Mouse (Mus musculus): Measurements from ENCODE around the gene Sema4b. TPM values are rescaled to one million over a fixed set of nuclear protein-coding genes. Genes with fewer than 3 reads are reported as not detected.

The Sema4b gene
- polyA plus RNA-seq, 1 experiment from 2014 or later = 23.8 TPM

GRCm38 (mm10) chr7:80189147-80189933 is 2.7 kb downstream of the Sema4b start:
- Histone ChIP-seq H3K36me3 (no peaks in the 10 kb centered on the region), H3K9me3 (no peaks in the 10 kb centered on the region), H3K4me2 (no peak overlapping the region), H3K27me3 (replicated peaks) (no peaks in the 10 kb centered on the region), H3K27ac (peak overlapping the region; percentile 58), H3K4me3 (replicated peaks) (no peak overlapping the region), H3K4me1 (peaks cover 49% of the 10 kb centered on the region), H3K9ac (no peak overlapping the region)
- ATAC-seq (ENCODE audit: insufficient read depth, low FRiP score, low read depth) = no peak
- 48% methylated on average over 11 of the region's 11 CpGs for WGBS

GRCm38 (mm10) chr7:80191455-80191854 is 4.8 kb downstream of the Sema4b start:
- Histone ChIP-seq H3K9ac (no peak overlapping the region), H3K4me3 (replicated peaks) (no peak overlapping the region), H3K27ac (peak overlapping the region; percentile 96), H3K9me3 (no peaks in the 10 kb centered on the region), H3K36me3 (no peaks in the 10 kb centered on the region), H3K27me3 (replicated peaks) (no peaks in the 10 kb centered on the region), H3K4me2 (peak overlapping the region; percentile 72), H3K4me1 (peaks cover 44% of the 10 kb centered on the region)
- 39% methylated on average over 5 of the region's 5 CpGs for WGBS
- peak; percentile 55 for ATAC-seq (ENCODE audit: insufficient read depth, low FRiP score, low read depth)

DNA sequence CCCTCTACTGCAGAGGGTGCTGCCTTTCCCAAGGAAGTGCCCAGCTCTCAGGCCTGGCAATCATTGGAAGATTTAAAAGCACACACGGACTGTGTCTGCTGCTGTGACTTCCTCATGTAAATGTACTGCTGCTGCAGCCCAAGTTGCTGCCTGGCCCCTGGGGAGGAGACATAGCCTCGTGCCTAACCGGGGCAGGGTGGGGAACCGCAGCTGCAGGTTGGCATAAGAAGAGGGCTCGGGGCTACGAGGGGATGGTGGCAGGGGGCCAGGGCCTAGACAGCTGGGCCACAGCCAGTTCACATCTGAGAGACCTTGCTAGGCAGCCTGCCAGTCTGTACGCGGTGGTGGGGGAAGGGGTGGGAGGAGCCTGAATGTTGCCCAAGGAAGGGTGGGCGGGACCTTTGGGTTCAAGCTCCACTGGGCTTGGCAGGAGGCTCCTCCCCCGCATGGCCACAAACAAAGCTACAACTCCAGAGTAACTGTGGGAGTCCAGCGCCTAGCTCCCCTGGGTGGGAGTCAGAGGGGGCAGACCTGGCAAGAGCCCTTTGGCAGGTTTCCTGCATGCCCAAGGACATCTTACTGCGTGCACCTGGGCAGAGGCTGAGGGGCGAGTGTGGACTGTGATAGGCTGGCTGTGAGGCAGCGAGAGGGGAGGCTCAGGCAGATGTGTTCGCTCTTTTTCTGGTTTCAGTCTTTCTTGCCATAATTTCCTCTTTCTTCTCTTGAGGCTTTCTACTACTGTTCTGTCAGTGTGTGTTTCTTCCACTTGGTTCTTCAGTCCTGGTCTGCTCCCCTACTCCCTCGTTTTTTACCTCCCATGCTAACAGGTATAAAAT is 5.8 kb downstream of the Sema4b start:
- H3K27me3 ChIP-seq (replicated peaks) = no peaks in the 10 kb centered on the region
- H3K9ac ChIP-seq = peak overlapping the region; percentile 16; the same call in 1 of the 2 replicates
- H3K9me3 ChIP-seq = no peaks in the 10 kb centered on the region
- H3K4me3 ChIP-seq (replicated peaks) = peak overlapping the region; percentile 29
- 12% methylated on average over 16 of the region's 16 CpGs for WGBS
- peak overlapping the region; percentile 72 for H3K4me2 ChIP-seq
- no peaks in the 10 kb centered on the region for H3K36me3 ChIP-seq
- peak; percentile 84 for ATAC-seq (ENCODE audit: insufficient read depth, low FRiP score, low read depth)
- H3K4me1 ChIP-seq = peaks cover 40% of the 10 kb centered on the region
- H3K27ac ChIP-seq = peak overlapping the region; percentile 96

- no peak overlapping the region for H3K4me2 ChIP-seq
- H3K27ac ChIP-seq = 0 out of 2 replicates have a peak overlapping the region, but pooled peaks have one; percentile 26
- H3K36me3 ChIP-seq = no peaks in the 10 kb centered on the region
- WGBS = 74% methylated on average over 13 of the region's 13 CpGs
- H3K4me3 ChIP-seq (replicated peaks) = no peak overlapping the region
- peaks cover 37% of the 10 kb centered on the region for H3K4me1 ChIP-seq
- ATAC-seq (ENCODE audit: insufficient read depth, low FRiP score, low read depth) = no peak
- no peaks in the 10 kb centered on the region for H3K27me3 ChIP-seq (replicated peaks)
- no peaks in the 10 kb centered on the region for H3K9me3 ChIP-seq
- no peak overlapping the region for H3K9ac ChIP-seq
Observed at GRCm38 (mm10) chr7:80193941-80194739, 7.5 kb downstream of the Sema4b start.

DNA sequence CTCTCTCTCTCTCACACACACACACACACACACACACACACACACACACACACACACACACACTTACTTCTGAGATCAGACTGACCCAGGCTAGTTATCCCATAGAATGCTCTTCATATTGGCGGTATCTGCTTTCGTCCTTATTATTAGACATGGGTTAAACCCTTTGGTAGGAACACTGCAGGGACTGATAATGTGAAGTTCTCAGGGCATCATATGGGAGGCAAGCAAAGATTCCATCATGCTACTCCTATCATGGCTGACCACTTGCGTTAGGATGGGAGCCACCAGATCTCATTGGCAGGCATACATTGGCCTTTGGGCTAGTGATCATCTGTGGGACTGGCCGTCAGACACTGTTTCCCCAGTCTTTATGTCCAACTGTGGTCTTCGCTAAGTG is 8.5 kb downstream of the Sema4b start:
- Histone ChIP-seq H3K4me1 (peaks cover 45% of the 10 kb centered on the region), H3K9ac (no peak overlapping the region), H3K27me3 (replicated peaks) (no peaks in the 10 kb centered on the region), H3K27ac (no peak overlapping the region), H3K4me3 (replicated peaks) (no peak overlapping the region), H3K4me2 (no peak overlapping the region), H3K36me3 (no peaks in the 10 kb centered on the region), H3K9me3 (no peaks in the 10 kb centered on the region)
- WGBS = 88% methylated on average over 5 of the region's 5 CpGs
- ATAC-seq (ENCODE audit: insufficient read depth, low FRiP score, low read depth) = no peak

DNA sequence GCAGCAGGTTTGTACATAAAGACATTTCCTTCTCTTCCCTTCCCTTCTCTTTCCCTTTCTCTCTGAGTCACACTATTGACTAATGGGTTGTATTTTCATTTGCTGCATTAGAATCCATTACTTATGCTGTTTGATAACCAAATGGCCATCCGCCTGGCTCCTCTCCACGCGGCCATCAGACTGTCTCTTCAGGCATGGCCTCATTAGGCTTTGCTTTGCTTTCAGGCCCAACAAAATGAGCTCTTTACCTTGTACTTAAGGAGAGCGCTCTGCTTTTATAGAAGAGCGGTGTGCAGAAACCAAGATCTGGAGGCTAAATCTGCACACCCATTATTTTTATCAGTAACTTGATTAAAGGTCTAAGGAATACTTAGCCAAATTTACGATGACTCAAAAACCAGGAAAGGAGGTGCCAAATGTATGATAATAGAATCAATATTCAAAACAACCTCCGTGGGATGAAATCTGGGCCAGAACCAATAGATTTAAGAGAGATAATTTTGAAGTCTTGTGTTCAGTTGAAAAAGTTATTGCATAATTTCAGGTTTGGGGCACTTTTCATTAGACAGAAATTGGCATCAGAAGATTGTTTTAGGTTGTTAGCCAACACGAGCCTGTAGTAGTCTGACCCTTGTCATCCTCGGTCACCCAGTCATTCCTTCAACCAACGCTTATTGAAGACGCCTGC is 9.1 kb downstream of the Sema4b start:
- no peak overlapping the region for H3K27ac ChIP-seq
- H3K36me3 ChIP-seq = no peaks in the 10 kb centered on the region
- peaks cover 47% of the 10 kb centered on the region for H3K4me1 ChIP-seq
- no peaks in the 10 kb centered on the region for H3K9me3 ChIP-seq
- no peak overlapping the region for H3K4me2 ChIP-seq
- no peak for ATAC-seq (ENCODE audit: insufficient read depth, low FRiP score, low read depth)
- no peaks in the 10 kb centered on the region for H3K27me3 ChIP-seq (replicated peaks)
- no peak overlapping the region for H3K9ac ChIP-seq
- WGBS = 86% methylated on average over 10 of the region's 11 CpGs
- H3K4me3 ChIP-seq (replicated peaks) = no peak overlapping the region

GRCm38 (mm10) chr7:80197371-80197770 is 10.7 kb downstream of the Sema4b start:
- no peaks in the 10 kb centered on the region for H3K27me3 ChIP-seq (replicated peaks)
- no peaks in the 10 kb centered on the region for H3K9me3 ChIP-seq
- ATAC-seq (ENCODE audit: insufficient read depth, low FRiP score, low read depth) = no peak
- peak overlapping the region; percentile 64; the same call in 1 of the 2 replicates for H3K4me3 ChIP-seq (replicated peaks)
- H3K4me2 ChIP-seq = peak overlapping the region; percentile 81; the same call in 1 of the 2 replicates
- H3K36me3 ChIP-seq = no peaks in the 10 kb centered on the region
- no peak overlapping the region for H3K9ac ChIP-seq
- 17% methylated on average over 4 of the region's 4 CpGs for WGBS
- peak overlapping the region; percentile 97 for H3K27ac ChIP-seq
- peaks cover 46% of the 10 kb centered on the region for H3K4me1 ChIP-seq

DNA sequence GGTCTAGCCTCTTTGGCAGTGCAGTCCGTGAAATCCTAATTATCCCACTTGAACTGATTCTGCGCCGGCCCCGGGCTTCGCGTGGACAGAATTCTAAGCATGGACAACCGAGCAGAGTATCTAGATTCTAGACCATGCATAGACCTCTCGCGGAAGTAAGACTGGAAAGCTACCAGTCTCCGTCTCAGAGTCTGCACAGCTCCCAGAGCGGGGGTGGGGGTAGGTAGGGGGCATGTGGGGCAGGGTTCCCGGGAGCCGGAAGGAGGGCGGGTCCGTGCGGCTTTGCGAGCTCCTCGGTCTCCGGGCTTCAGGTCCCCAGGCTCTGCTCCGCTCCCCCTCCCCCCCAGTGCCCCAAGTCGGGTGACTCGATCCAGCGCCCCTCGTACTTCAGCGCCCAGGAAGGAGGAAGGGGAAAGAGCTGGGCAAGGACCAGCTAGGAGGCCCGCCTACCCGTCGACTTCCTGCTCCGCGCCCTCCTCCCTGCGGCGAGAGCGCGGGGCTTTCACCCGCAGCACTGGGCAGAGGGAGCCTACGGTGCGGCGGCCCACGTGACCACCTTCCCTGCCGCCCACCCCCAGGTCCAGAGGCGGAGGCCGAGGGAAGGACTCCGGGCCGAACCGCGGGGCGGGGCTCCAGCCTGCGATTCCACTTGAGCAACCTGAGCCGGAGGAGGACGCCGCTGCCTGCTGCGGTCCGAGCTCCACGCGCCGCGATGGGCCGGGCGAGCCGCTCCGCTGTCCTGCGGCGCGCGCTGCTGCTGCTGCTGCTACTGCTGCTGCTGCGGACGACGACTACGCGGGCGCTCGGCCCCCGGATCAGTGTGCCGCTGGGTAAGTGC is 11.5 kb downstream of the Sema4b start:
- H3K4me1 ChIP-seq = peaks cover 46% of the 10 kb centered on the region
- 0% methylated on average over 68 of the region's 74 CpGs for WGBS
- ATAC-seq (ENCODE audit: insufficient read depth, low FRiP score, low read depth) = peak; percentile 90
- H3K27me3 ChIP-seq (replicated peaks) = no peaks in the 10 kb centered on the region
- H3K27ac ChIP-seq = peak overlapping the region; percentile 97
- H3K36me3 ChIP-seq = no peaks in the 10 kb centered on the region
- peak overlapping the region; percentile 64 for H3K4me3 ChIP-seq (replicated peaks)
- H3K4me2 ChIP-seq = peak overlapping the region; percentile 81
- no peaks in the 10 kb centered on the region for H3K9me3 ChIP-seq
- peak overlapping the region; percentile 59 for H3K9ac ChIP-seq

GRCm38 (mm10) chr7:80198863-80199262 is 12.2 kb downstream of the Sema4b start:
- no peak for ATAC-seq (ENCODE audit: insufficient read depth, low FRiP score, low read depth)
- Histone ChIP-seq H3K9me3 (no peaks in the 10 kb centered on the region), H3K36me3 (no peaks in the 10 kb centered on the region), H3K9ac (peak overlapping the region; percentile 59), H3K4me2 (peak overlapping the region; percentile 81), H3K4me1 (peaks cover 50% of the 10 kb centered on the region), H3K27ac (peak overlapping the region; percentile 97), H3K4me3 (replicated peaks) (peak overlapping the region; percentile 64), H3K27me3 (replicated peaks) (no peaks in the 10 kb centered on the region)
- under 1% methylated on average over 11 of the region's 11 CpGs for WGBS

- Histone ChIP-seq H3K36me3 (no peaks in the 10 kb centered on the region), H3K9ac (peak overlapping the region; percentile 59), H3K4me3 (replicated peaks) (peak overlapping the region; percentile 64), H3K27ac (peak overlapping the region; percentile 97), H3K27me3 (replicated peaks) (no peaks in the 10 kb centered on the region), H3K4me2 (peak overlapping the region; percentile 81), H3K9me3 (no peaks in the 10 kb centered on the region), H3K4me1 (peaks cover 46% of the 10 kb centered on the region)
- no peak for ATAC-seq (ENCODE audit: insufficient read depth, low FRiP score, low read depth)
- 25% methylated on average over 6 of the region's 6 CpGs for WGBS
Observed at GRCm38 (mm10) chr7:80199286-80199685, 12.6 kb downstream of the Sema4b start.
